Mouse (Mus musculus) forebrain, embryonic 16.5 days (tissue): ENCODE data around the gene Pdzd4. TPM values are rescaled to one million over a fixed set of nuclear protein-coding genes. Genes with fewer than 3 reads are reported as not detected.

ENCODE experiments used
- ATAC-seq: fragments of 200-750 bp; cut with Nextera tagmentation; 2 replicates; pipeline ENCODE4 v1.8.0; 2017; ENCODE audit warnings: mild to moderate bottlenecking, moderate library complexity
- H3K27ac ChIP-seq: fragments of 300-500 bp; sonication (generic); 2 replicates; pipeline ENCODE4 v1.5.1; 2014; ENCODE audit warnings: low read length, control low read depth
- H3K27me3 ChIP-seq: fragments of 300-500 bp; sonication (generic); replicated peaks from 2 replicates; pipeline ENCODE4 v1.6.1; 2014; ENCODE audit warnings: low read length; ENCODE audit not compliant: control insufficient read depth, insufficient read depth
- H3K36me3 ChIP-seq: fragments of 300-500 bp; sonication (generic); 2 replicates; pipeline ENCODE4 v1.6.1; 2014; ENCODE audit not compliant: control insufficient read depth, insufficient read depth
- H3K4me1 ChIP-seq: fragments of 300-500 bp; sonication (generic); replicated peaks from 2 replicates; pipeline ENCODE4 v1.6.1; 2014; ENCODE audit warnings: low read length; ENCODE audit not compliant: control insufficient read depth, insufficient read depth
- H3K4me2 ChIP-seq: fragments of 300-500 bp; sonication (generic); 2 replicates; pipeline ENCODE4 v1.6.1; 2014; ENCODE audit warnings: mild to moderate bottlenecking, low read length, control low read depth
- H3K4me3 ChIP-seq: fragments of 300-500 bp; sonication (generic); replicated peaks from 2 replicates; pipeline ENCODE4 v1.5.1; 2014; ENCODE audit warnings: mild to moderate bottlenecking, low read length, control low read depth
- H3K9ac ChIP-seq: fragments of 300-500 bp; sonication (generic); replicated peaks from 2 replicates; pipeline ENCODE4 v1.6.1; 2014; ENCODE audit warnings: low read depth, low read length, control low read depth
- H3K9me3 ChIP-seq: fragments of 300-500 bp; sonication (generic); 2 replicates; pipeline ENCODE4 v1.6.1; 2016; ENCODE audit warnings: low read length; ENCODE audit not compliant: control insufficient read depth
- WGBS: fragments of 180-500 bp; shearing (Covaris S2); extraction: QIAGEN DNeasy Blood & Tissue Kit; methylation state at CpG from one replicate; pipeline ENCODE4 v1.1.7; 2014; 5-methylcytosine and 5-hydroxymethylcytosine counted together
- polyA plus RNA-seq: library from polyadenylated mRNA; unstranded; fragments of >200 nt; fragmentation: Nextera tagmentation; extraction: Ambion mirVana; gene quantifications from 2 replicates; pipeline ENCODE4 v1.2.1, GENCODE M21; 2015

Pdzd4 gene
- polyA plus RNA-seq, 1 experiment from 2014 or later, result 4.2 TPM

DNA sequence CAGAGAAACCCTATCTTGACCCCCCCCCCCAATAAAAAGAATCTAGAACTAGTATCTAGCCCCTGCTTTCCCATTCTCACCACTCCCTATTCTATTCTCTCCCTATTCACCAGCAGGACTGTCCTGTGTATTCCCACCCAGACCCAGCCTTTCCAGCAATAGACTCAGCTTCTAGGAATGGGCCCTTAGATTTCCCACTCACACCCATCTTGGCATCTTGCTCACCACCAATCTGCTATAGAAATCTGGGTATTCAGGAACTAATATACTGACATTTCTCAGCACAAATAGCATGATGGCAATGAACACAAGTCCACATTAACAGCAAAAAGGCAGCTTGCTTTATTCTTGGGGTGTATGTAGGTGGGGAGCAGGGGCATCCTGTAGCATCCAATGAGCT lies 31.7 kb downstream of the Pdzd4 start:
- H3K36me3 ChIP-seq, result no peaks in the 10 kb centered on the region
- H3K9ac ChIP-seq, result no peak overlapping the region
- H3K27me3 ChIP-seq, result no peaks in the 10 kb centered on the region
- ATAC-seq, result no peak
- H3K4me2 ChIP-seq, result no peak overlapping the region
- no peak overlapping the region for H3K27ac ChIP-seq
- peaks cover 9% of the 10 kb centered on the region for H3K4me1 ChIP-seq
- H3K4me3 ChIP-seq, result no peak overlapping the region
- no peaks in the 10 kb centered on the region for H3K9me3 ChIP-seq

DNA sequence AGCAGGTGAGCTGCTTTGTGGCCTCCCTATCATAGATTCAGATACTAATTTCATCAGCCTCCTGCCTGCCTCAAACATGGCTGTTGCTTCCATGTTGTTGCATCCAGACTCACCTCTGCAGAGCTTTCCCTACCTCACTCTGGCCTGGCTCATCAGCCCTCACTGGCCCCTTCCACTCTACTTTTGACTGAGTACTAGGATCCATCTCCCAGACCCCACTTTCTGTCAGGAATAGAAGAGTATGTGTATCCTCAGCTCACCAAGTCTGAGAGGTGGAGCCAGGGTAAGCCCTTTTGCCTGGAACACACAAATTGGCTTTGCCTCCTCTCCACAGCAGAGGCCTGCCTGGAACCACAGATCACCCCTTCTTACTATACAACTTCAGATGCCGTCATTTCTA lies 36.3 kb downstream of the Pdzd4 start:
- Histone ChIP-seq H3K36me3 (no peaks in the 10 kb centered on the region), H3K27ac (no peak overlapping the region), H3K27me3 (no peaks in the 10 kb centered on the region), H3K4me1 (peaks cover 21% of the 10 kb centered on the region), H3K9ac (no peak overlapping the region), H3K4me2 (no peak overlapping the region; the same call in 1 of the 2 replicates), H3K9me3 (no peaks in the 10 kb centered on the region), H3K4me3 (no peak overlapping the region)
- no peak for ATAC-seq
- 88% methylated on average over 1 of the region's 1 CpGs for WGBS

DNA sequence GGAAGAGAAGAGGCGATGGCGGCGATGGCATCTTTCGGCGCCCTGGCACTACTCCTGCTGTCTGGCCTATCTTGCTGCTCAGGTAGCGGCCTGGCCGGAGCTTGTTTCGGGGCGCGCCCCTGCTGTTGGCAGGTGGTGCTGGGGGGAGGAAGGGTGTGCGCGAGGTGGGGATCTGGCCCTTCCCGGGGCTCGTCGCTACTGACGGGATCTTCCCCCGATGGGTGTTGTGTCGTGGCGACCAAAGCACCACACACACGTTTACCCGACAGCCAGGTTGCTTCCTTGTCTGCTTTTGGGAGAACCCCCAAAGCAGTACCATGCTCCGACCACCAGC lies 37.6 kb downstream of the Pdzd4 start:
- no peaks in the 10 kb centered on the region for H3K9me3 ChIP-seq
- H3K27me3 ChIP-seq, result no peaks in the 10 kb centered on the region
- peaks cover 21% of the 10 kb centered on the region for H3K4me1 ChIP-seq
- peak overlapping the region; percentile 88 for H3K27ac ChIP-seq
- H3K4me3 ChIP-seq, result peak overlapping the region; percentile 65
- peak overlapping the region; percentile 77 for H3K9ac ChIP-seq
- H3K36me3 ChIP-seq, result no peaks in the 10 kb centered on the region
- peak overlapping the region; percentile 61 for H3K4me2 ChIP-seq
- peak; percentile 35 for ATAC-seq
- WGBS, result 22% methylated on average over 21 of the region's 22 CpGs

DNA sequence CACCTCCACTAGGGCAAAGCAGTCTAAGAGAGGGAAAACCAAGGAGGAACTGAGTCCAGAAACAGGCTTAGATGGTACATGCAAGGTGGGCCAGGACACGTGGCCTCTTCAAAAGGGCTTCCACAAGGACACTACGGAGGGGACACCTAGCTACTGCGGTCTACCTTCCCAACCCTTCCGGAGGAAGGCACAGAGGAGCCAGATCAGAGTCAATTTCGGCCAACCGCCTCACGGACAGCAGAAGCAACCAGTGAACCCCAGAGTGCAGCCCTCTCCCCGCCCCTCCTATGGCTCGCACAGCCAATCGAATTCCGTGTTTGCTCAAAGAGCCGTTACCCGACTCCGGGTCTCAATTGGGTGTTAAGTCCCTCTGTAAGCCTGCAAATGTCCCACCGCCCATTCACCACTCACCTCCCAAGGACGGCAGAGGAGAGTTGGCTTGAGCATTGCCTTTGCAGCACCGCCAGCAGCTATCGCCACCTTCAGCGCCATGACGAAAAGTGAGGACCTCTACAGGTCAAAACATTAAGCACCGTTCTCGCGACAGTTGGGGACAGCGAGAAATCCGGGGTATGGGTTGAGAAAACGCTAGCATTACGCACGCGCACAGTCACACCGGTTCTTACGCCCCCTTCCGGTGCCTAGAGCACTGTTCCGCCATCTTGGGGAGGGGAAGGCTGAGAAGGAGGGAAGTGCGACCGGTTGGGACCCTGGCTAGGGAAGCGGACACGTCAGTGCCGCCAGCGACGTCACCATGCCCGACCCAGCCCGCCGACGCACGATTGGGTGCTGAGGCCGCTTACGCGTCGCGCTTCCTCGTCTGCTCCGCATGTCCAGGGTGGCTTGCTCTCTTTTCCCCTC lies 38.2 kb downstream of the Pdzd4 start, which contains the start of the genes Idh3g and Ssr4:
Gene Idh3g (minus strand): TSS at position 534 of the 861 bp plus-strand sequence.
Gene Ssr4 (plus strand): TSS at position 665 of the 861 bp plus-strand sequence.
- peak within 1 kb of the TSS; percentile 77 for H3K9ac ChIP-seq
- H3K4me1 ChIP-seq, result peaks cover 21% of the 10 kb centered on the region
- H3K4me3 ChIP-seq, result peak within 1 kb of the TSS; percentile 65
- no peaks in the 10 kb centered on the region for H3K27me3 ChIP-seq
- no peaks in the 10 kb centered on the region for H3K9me3 ChIP-seq
- H3K27ac ChIP-seq, result peak within 1 kb of the TSS; percentile 88
- 24% methylated on average over 40 of the region's 52 CpGs for whole genome bisulfite sequencing
- peak; percentile 98 for ATAC-seq
- H3K4me2 ChIP-seq, result peak within 1 kb of the TSS; percentile 67
- no peaks in the 10 kb centered on the region for H3K36me3 ChIP-seq

DNA sequence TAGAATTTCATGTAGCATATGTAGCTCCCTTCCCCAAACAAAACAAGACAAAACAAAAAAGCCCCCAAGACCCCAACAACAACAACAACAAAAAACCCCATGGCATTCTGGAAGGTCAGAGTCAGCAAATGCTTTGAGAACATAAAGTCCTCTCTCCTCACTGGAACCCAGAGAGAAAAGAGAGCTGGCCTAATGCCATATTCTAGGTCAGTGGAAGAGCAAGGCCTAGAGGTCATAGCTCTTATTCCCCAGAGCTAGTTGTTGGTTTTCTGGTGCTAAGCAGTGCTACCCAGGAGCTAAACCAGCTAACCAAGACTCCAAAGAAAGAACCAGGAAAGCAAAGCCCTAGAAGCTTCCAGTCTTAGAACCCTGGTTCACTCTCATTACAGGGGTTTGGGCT lies 39.1 kb downstream of the Pdzd4 start:
- peak overlapping the region; percentile 69 for H3K9ac ChIP-seq
- no peak overlapping the region; the same call in 1 of the 2 replicates for H3K27ac ChIP-seq
- no peaks in the 10 kb centered on the region for H3K36me3 ChIP-seq
- no peaks in the 10 kb centered on the region for H3K9me3 ChIP-seq
- H3K4me2 ChIP-seq, result peak overlapping the region; percentile 67
- H3K4me3 ChIP-seq, result peak overlapping the region; percentile 65
- H3K4me1 ChIP-seq, result peaks cover 21% of the 10 kb centered on the region
- ATAC-seq, result no peak
- no peaks in the 10 kb centered on the region for H3K27me3 ChIP-seq

DNA sequence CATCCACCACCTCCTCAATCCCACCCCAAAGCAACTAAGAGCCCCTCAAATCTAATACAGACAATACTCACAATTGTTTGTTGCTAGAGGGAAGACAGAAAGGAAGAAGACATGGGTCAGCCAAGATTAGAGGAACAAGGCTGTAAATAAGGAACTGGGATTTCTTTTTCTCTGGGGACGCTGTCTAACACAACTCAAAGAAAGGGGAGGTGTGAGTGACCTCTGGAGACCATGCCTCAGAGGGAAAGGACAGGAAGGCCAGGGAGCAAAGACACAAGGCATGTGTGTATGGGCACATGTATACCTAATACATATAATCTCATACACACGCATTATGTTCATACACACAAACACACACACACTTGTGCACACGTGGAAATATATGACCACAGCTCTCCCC lies 42.5 kb downstream of the Pdzd4 start:
- H3K4me3 ChIP-seq, result no peak overlapping the region
- no peak for ATAC-seq
- WGBS, result 85% methylated on average over 3 of the region's 3 CpGs
- H3K9ac ChIP-seq, result no peak overlapping the region
- H3K9me3 ChIP-seq, result no peaks in the 10 kb centered on the region
- no peak overlapping the region for H3K27ac ChIP-seq
- no peak overlapping the region for H3K4me2 ChIP-seq
- H3K36me3 ChIP-seq, result peaks cover 4% of the 10 kb centered on the region; the same call in 1 of the 2 replicates
- no peaks in the 10 kb centered on the region for H3K27me3 ChIP-seq
- peaks cover 8% of the 10 kb centered on the region for H3K4me1 ChIP-seq

DNA sequence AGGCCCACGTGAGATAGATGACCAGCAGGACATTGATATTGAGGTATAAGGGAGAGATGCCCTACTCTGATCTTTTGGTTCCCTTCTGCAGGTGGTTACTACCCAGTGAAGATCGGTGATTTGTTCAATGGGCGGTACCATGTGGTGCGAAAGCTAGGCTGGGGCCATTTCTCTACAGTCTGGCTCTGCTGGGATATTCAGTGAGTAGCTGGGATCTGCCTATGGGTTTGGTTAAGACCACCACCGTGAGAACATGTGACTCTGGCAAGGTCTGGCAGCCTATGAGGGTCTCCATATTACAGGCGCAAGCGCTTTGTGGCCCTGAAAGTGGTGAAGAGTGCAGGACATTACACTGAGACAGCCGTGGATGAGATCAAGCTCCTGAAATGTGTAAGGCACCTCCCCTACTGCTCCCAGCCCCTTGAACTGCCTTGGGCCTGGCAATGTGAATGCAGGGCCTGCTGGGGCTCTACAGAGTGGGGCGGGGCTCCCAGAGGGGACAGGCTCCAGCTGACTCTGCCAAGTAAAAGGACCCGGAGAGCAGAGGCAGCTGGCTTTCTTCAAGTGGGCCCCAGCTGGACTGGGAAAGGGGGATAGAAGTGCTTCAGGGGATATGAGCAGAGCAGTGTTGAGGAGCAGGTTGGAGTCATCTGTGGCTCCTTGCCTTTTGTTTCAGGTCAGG lies 49.8 kb downstream of the Pdzd4 start:
- no peak overlapping the region for H3K9ac ChIP-seq
- peaks cover 2% of the 10 kb centered on the region; the same call in 1 of the 2 replicates for H3K36me3 ChIP-seq
- H3K27ac ChIP-seq, result no peak overlapping the region
- no peaks in the 10 kb centered on the region for H3K4me1 ChIP-seq
- no peak overlapping the region for H3K4me2 ChIP-seq
- H3K27me3 ChIP-seq, result no peaks in the 10 kb centered on the region
- WGBS, result 69% methylated on average over 10 of the region's 10 CpGs
- no peak; the same call in none of the 2 replicates for ATAC-seq
- H3K4me3 ChIP-seq, result no peak overlapping the region
- H3K9me3 ChIP-seq, result no peaks in the 10 kb centered on the region

DNA sequence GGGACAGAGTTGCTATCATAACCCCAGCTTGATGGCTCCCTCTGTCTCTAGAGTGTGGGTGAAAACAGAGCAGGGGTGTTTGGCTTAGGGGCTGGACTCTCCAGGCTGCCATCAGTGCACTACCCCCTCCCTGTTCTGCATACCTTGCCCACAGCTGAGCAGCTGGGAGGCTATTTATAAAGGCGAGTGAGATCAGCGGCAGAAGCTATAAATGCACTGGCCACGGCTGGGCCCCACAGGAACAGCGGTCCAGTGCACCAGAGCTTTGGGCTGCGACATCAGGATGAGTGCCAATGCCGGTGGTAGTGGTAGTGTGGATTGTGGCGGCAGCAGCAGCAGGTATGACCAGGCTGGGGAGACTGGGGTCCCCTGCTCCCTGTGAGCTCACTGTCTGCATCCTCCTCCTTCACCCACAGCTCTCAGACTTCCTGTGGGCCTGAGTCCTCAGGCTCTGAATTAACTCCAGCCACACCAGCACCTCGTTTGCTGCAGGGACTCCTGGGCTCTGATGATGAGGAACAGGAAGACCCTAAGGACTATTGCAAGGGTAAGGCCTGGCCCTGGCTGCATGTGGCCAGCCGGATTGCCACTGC lies 50.5 kb downstream of the Pdzd4 start, which contains the start of gene Srpk3:
Gene Srpk3 (plus strand): TSS at position 238 of the 593 bp plus-strand sequence.
- Histone ChIP-seq H3K36me3 (peaks cover 2% of the 10 kb centered on the region; the same call in 1 of the 2 replicates), H3K4me1 (no peaks in the 10 kb centered on the region), H3K4me3 (no peak within 1 kb of the TSS), H3K9me3 (no peaks in the 10 kb centered on the region), H3K9ac (no peak within 1 kb of the TSS), H3K27me3 (no peaks in the 10 kb centered on the region), H3K4me2 (no peak within 1 kb of the TSS), H3K27ac (no peak within 1 kb of the TSS)
- ATAC-seq, result 0 out of 2 replicates have a peak, but pooled peaks have one; percentile 19
- WGBS, result 59% methylated on average over 9 of the region's 9 CpGs

DNA sequence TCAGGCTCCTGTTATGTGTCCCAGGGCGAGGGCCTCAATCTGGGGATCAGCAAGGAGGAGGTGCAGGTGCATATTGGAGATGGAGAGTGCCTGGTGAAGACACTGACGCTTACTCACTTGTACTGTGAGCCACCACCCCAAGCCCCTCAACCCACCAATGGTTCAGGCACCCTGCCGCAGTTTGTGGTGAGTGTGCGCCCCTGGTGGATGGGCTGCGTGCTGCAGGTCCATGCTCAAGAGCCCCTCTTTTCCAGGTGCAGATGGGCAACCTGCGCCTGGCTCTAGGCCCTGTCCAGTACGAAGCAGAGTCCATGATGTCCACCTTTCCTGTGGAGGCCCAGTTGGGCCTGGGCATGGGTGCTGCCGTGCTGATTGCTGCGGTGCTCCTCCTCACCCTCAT lies 57.5 kb downstream of the Pdzd4 start:
- no peaks in the 10 kb centered on the region for H3K4me1 ChIP-seq
- no peaks in the 10 kb centered on the region for H3K9me3 ChIP-seq
- 74% methylated on average over 9 of the region's 9 CpGs for WGBS
- no peak for ATAC-seq
- no peak overlapping the region for H3K9ac ChIP-seq
- H3K4me2 ChIP-seq, result no peak overlapping the region
- no peak overlapping the region for H3K4me3 ChIP-seq
- H3K36me3 ChIP-seq, result no peaks in the 10 kb centered on the region
- no peak overlapping the region for H3K27ac ChIP-seq
- no peaks in the 10 kb centered on the region for H3K27me3 ChIP-seq
